ENCODE assay signal across 16 mouse cellular contexts in genomic region chr12:103311921-103312320, GRCm38 (mm10). TPM values are rescaled to one million over a fixed set of nuclear protein-coding genes. Genes with fewer than 3 reads are reported as not detected.
DNase-seq lines count a peak whose midpoint lies in the region; ATAC-seq lines count a peak whose summit lies in the region.
"Had no signal": no experiment of that assay in that cellular context is flagged by ENCODE, and none has a peak within 500 bp of the region (broad histone marks: within the 10 kb centered on the region; RNA-seq: fewer than 3 reads in every experiment).

No protein-coding gene starts in this region.

- no peak overlapping the region for H3K27ac ChIP-seq in neural tube, embryonic 15.5 days (replicated peaks)
- H3K27ac ChIP-seq: hindbrain, embryonic 13.5 days; limb, embryonic 15.5 days; midbrain, embryonic 15.5 days; neural tube, embryonic 13.5 days had no signal

- DNase-seq in heart, adult 9 months (ENCODE audit: low spot score in 2 of 2), result peak; percentile 49 to 59
- no peak for DNase-seq in heart, postnatal 25 days (ENCODE audit: low spot score)
- peak; percentile 48 for DNase-seq in retina, postnatal 1 day
- no peak for DNase-seq in retina, embryonic 14.5 days (ENCODE audit: low spot score)
- DNase-seq in lung, adult 18-20 months, result peak; percentile 85 to 89
- no peak for DNase-seq in gastrocnemius, adult 8-10 months (ENCODE audit: low spot score in 2 of 2)
- DNase-seq in ovary, adult 18-20 months (ENCODE audit: low spot score), result no peak
- DNase-seq: cerebellum, adult 9-11 months; right cerebral cortex, postnatal 14 days; thymus, postnatal 36 days had no signal

- H3K4me1 ChIP-seq in neural tube, embryonic 15.5 days, result peaks cover 41% of the 10 kb centered on the region

- no peak for ATAC-seq in neural tube, embryonic 15.5 days (ENCODE audit: low FRiP score)
- ATAC-seq: midbrain, embryonic 15.5 days had no signal

- no peak overlapping the region for H3K4me3 ChIP-seq in neural tube, embryonic 15.5 days (replicated peaks)
- H3K4me3 ChIP-seq: hindbrain, embryonic 13.5 days; limb, embryonic 15.5 days; midbrain, embryonic 15.5 days; neural tube, embryonic 13.5 days had no signal

- peaks cover 8% of the 10 kb centered on the region; the same call in 1 of the 2 replicates for H3K27me3 ChIP-seq in neural tube, embryonic 15.5 days (replicated peaks)

- H3K9ac ChIP-seq in neural tube, embryonic 15.5 days (replicated peaks), result no peak overlapping the region
- H3K9ac ChIP-seq: hindbrain, embryonic 13.5 days; limb, embryonic 15.5 days; midbrain, embryonic 15.5 days; neural tube, embryonic 13.5 days had no signal

- intact Hi-C loops in heart, postnatal 25 days (cut with DNase I), result no loop called here

- 91% methylated on average over 8 of the region's 8 CpGs for whole genome bisulfite sequencing in neural tube, embryonic 15.5 days

- H3K36me3 ChIP-seq in neural tube, embryonic 15.5 days, result no peaks in the 10 kb centered on the region
- H3K36me3 ChIP-seq: hindbrain, embryonic 13.5 days; limb, embryonic 15.5 days; midbrain, embryonic 15.5 days; neural tube, embryonic 13.5 days had no signal

- H3K9me3 ChIP-seq in neural tube, embryonic 15.5 days (replicated peaks), result no peaks in the 10 kb centered on the region
- H3K9me3 ChIP-seq: hindbrain, embryonic 13.5 days; limb, embryonic 15.5 days; midbrain, embryonic 15.5 days had no signal

- no peak overlapping the region for H3K4me2 ChIP-seq in neural tube, embryonic 15.5 days
- H3K4me2 ChIP-seq: hindbrain, embryonic 13.5 days; limb, embryonic 15.5 days; midbrain, embryonic 15.5 days; neural tube, embryonic 13.5 days had no signal

RNA-seq across cellular contexts. Expression of gene Fam181a, which starts 1.1 kb away (rescaled TPM):
- not detected for total RNA-seq in heart, postnatal 25 days (2021)
- polyA plus RNA-seq in neural tube, embryonic 15.5 days (2015; fragmentation: Nextera tagmentation; extraction: Ambion mirVana), result 4.9 and 6.9 TPM in 2 replicates
- total RNA-seq in gastrocnemius, adult 8-10 months (2022), result not detected
- total RNA-seq: gastrocnemius, postnatal 4 days had no signal
- polyA plus RNA-seq: limb, embryonic 15.5 days had no signal

RNA-seq across cellular contexts. Expression of gene Asb2, which starts 43.9 kb away (rescaled TPM):
- total RNA-seq in heart, postnatal 25 days (2021), result 100 to 1,000 TPM; 497 to 569 TPM
- polyA plus RNA-seq in neural tube, embryonic 15.5 days (2015; fragmentation: Nextera tagmentation; extraction: Ambion mirVana), result 2.1 and 3.3 TPM in 2 replicates
- 100 to 1,000 TPM; 524 to 740 (median 599) TPM for total RNA-seq in gastrocnemius, adult 8-10 months (2022)

Comparison
In these comparisons a context has a peak if more than half of its experiments do, and no peak if none do; other contexts are left out.
1. DNase-seq: peak in heart, adult 9 months (2 of 2), retina, postnatal 1 day (single experiment) and lung, adult 18-20 months (2 of 2); none in heart, postnatal 25 days (single experiment), retina, embryonic 14.5 days (single experiment), gastrocnemius, adult 8-10 months (0 of 2) and ovary, adult 18-20 months (single experiment).